Mouse (Mus musculus) midbrain, embryonic 14.5 days (tissue): ENCODE measurements at regions not wholly inside any gene's neighbourhood (a gene's known extent, or its start where the extent isn't known, plus 50 kb on each side); places are given as distances from the start of the nearest gene placed in this dataset.

Experiments
- ATAC-seq: fragments of 200-750 bp; cut with Nextera tagmentation; 2 replicates; pipeline ENCODE4 v1.8.0; 2017; ENCODE audit warnings: moderate number of reproducible peaks, moderate library complexity; ENCODE audit not compliant: low FRiP score, low TSS enrichment
- DNase-seq: peaks from one replicate; pipeline ENCODE4 v3.0.0-alpha.2; 2015
- H3K27ac ChIP-seq: fragments of 300-500 bp; sonication (generic); replicated peaks from 2 replicates; pipeline ENCODE4 v1.5.1; 2014; ENCODE audit warnings: mild to moderate bottlenecking, low read depth, low read length, moderate library complexity
- H3K27me3 ChIP-seq: fragments of 300-500 bp; sonication (generic); 2 replicates; pipeline ENCODE4 v1.6.1; 2014; ENCODE audit warnings: low read length, control low read depth, mixed read lengths; ENCODE audit not compliant: control insufficient read depth, insufficient read depth
- H3K36me3 ChIP-seq: fragments of 300-500 bp; sonication (generic); 2 replicates; pipeline ENCODE4 v1.6.1; 2014; ENCODE audit warnings: low read length, control low read depth; ENCODE audit not compliant: control insufficient read depth, insufficient read depth
- H3K4me1 ChIP-seq: fragments of 300-500 bp; sonication (generic); 2 replicates; pipeline ENCODE4 v1.6.1; 2014; ENCODE audit warnings: mild to moderate bottlenecking, antibody characterized with exemption, low read length, control low read depth; ENCODE audit not compliant: control insufficient read depth, insufficient read depth
- H3K4me2 ChIP-seq: fragments of 300-500 bp; sonication (generic); 2 replicates; pipeline ENCODE4 v1.6.1; 2014; ENCODE audit warnings: mild to moderate bottlenecking, low read length, moderate library complexity
- H3K4me3 ChIP-seq: fragments of 300-500 bp; sonication (generic); replicated peaks from 2 replicates; pipeline ENCODE4 v1.5.1; 2014; ENCODE audit warnings: low read depth, low read length
- H3K9ac ChIP-seq: fragments of 300-500 bp; sonication (generic); replicated peaks from 2 replicates; pipeline ENCODE4 v1.6.1; 2014; ENCODE audit warnings: mild to moderate bottlenecking, low read length, moderate library complexity
- H3K9me3 ChIP-seq: fragments of 300-500 bp; sonication (generic); 2 replicates; pipeline ENCODE4 v1.6.1; 2016; ENCODE audit warnings: low read length, control low read depth, mixed read lengths; ENCODE audit not compliant: control insufficient read depth
- WGBS: fragments of 180-500 bp; shearing (Covaris S2); extraction: QIAGEN DNeasy Blood & Tissue Kit; methylation state at CpG from one replicate; pipeline ENCODE4 v1.1.7; 2014; 5-methylcytosine and 5-hydroxymethylcytosine counted together

GRCm38 (mm10) chr8:73930344-73930743 lies 577.0 kb upstream of the Large1 start:
- ATAC-seq, result no peak
- WGBS, result 77% methylated on average over 1 of the region's 1 CpGs
- Histone ChIP-seq H3K9ac (no peak overlapping the region), H3K27ac (no peak overlapping the region), H3K9me3 (no peaks in the 10 kb centered on the region), H3K4me1 (no peaks in the 10 kb centered on the region), H3K4me2 (no peak overlapping the region), H3K27me3 (no peaks in the 10 kb centered on the region), H3K36me3 (no peaks in the 10 kb centered on the region), H3K4me3 (no peak overlapping the region)
- DNase-seq, result peak; percentile 11

- Histone ChIP-seq H3K9me3 (no peaks in the 10 kb centered on the region), H3K4me3 (no peak overlapping the region), H3K27me3 (no peaks in the 10 kb centered on the region), H3K36me3 (no peaks in the 10 kb centered on the region), H3K4me2 (no peak overlapping the region), H3K4me1 (no peaks in the 10 kb centered on the region), H3K27ac (no peak overlapping the region), H3K9ac (no peak overlapping the region)
- no peak for DNase-seq
- no peak for ATAC-seq
Measured at GRCm38 (mm10) chr8:73925515-73926241, 572.3 kb upstream of the Large1 start.

GRCm38 (mm10) chr8:73923181-73923580 lies 569.8 kb upstream of the Large1 start:
- H3K9me3 ChIP-seq, result no peaks in the 10 kb centered on the region
- no peaks in the 10 kb centered on the region for H3K36me3 ChIP-seq
- H3K27ac ChIP-seq, result no peak overlapping the region
- H3K4me1 ChIP-seq, result no peaks in the 10 kb centered on the region
- H3K27me3 ChIP-seq, result no peaks in the 10 kb centered on the region
- H3K4me2 ChIP-seq, result no peak overlapping the region
- WGBS, result 37% methylated on average over 3 of the region's 3 CpGs
- H3K4me3 ChIP-seq, result no peak overlapping the region
- DNase-seq (no peak), ATAC-seq (no peak)
- H3K9ac ChIP-seq, result no peak overlapping the region

- H3K4me1 ChIP-seq, result no peaks in the 10 kb centered on the region
- H3K27me3 ChIP-seq, result no peaks in the 10 kb centered on the region
- no peak for ATAC-seq
- no peak overlapping the region for H3K27ac ChIP-seq
- no peak overlapping the region for H3K9ac ChIP-seq
- no peaks in the 10 kb centered on the region for H3K36me3 ChIP-seq
- no peaks in the 10 kb centered on the region for H3K9me3 ChIP-seq
- WGBS, result 68% methylated on average over 2 of the region's 2 CpGs
- no peak for DNase-seq
- H3K4me2 ChIP-seq, result no peak overlapping the region
- no peak overlapping the region for H3K4me3 ChIP-seq
Measured at GRCm38 (mm10) chr8:73921158-73921557, 567.8 kb upstream of the Large1 start.

- no peaks in the 10 kb centered on the region for H3K4me1 ChIP-seq
- DNase-seq, result no peak
Measured at GRCm38 (mm10) chr8:73920564-73920963, 567.2 kb upstream of the Large1 start.

GRCm38 (mm10) chr8:73905071-73905470 lies 551.7 kb upstream of the Large1 start:
- ATAC-seq (no peak), DNase-seq (no peak)
- no peaks in the 10 kb centered on the region for H3K36me3 ChIP-seq
- no peaks in the 10 kb centered on the region for H3K4me1 ChIP-seq
- no peaks in the 10 kb centered on the region for H3K9me3 ChIP-seq
- H3K27ac ChIP-seq, result no peak overlapping the region
- no peak overlapping the region for H3K4me3 ChIP-seq
- no peak overlapping the region for H3K4me2 ChIP-seq
- no peaks in the 10 kb centered on the region for H3K27me3 ChIP-seq
- WGBS, result 79% methylated on average over 6 of the region's 6 CpGs
- no peak overlapping the region for H3K9ac ChIP-seq

More at GRCm38 (mm10) chr8:73920564-73920963, 567.2 kb upstream of the Large1 start:
- H3K27ac ChIP-seq, result no peak overlapping the region
- H3K9ac ChIP-seq, result no peak overlapping the region
- H3K4me3 ChIP-seq, result no peak overlapping the region
- no peaks in the 10 kb centered on the region for H3K36me3 ChIP-seq
- H3K27me3 ChIP-seq, result no peaks in the 10 kb centered on the region
- no peak overlapping the region for H3K4me2 ChIP-seq
- no peaks in the 10 kb centered on the region for H3K9me3 ChIP-seq
- no peak for ATAC-seq

- no peaks in the 10 kb centered on the region for H3K27me3 ChIP-seq
Measured at GRCm38 (mm10) chr8:73903838-73904237, 550.5 kb upstream of the Large1 start.

GRCm38 (mm10) chr8:73885976-73886375 lies 532.6 kb upstream of the Large1 start:
- H3K27ac ChIP-seq, result no peak overlapping the region
- no peaks in the 10 kb centered on the region for H3K9me3 ChIP-seq
- H3K9ac ChIP-seq, result no peak overlapping the region
- no peak overlapping the region for H3K4me3 ChIP-seq
- no peak for ATAC-seq
- H3K36me3 ChIP-seq, result no peaks in the 10 kb centered on the region
- H3K27me3 ChIP-seq, result no peaks in the 10 kb centered on the region
- H3K4me1 ChIP-seq, result no peaks in the 10 kb centered on the region
- no peak overlapping the region for H3K4me2 ChIP-seq
- 86% methylated on average over 2 of the region's 2 CpGs for WGBS
- no peak for DNase-seq

More at GRCm38 (mm10) chr8:73903838-73904237, 550.5 kb upstream of the Large1 start:
- Histone ChIP-seq H3K9ac (no peak overlapping the region), H3K4me2 (no peak overlapping the region), H3K9me3 (no peaks in the 10 kb centered on the region), H3K27ac (no peak overlapping the region), H3K4me3 (no peak overlapping the region), H3K4me1 (no peaks in the 10 kb centered on the region), H3K36me3 (no peaks in the 10 kb centered on the region)
- ATAC-seq, result no peak
- DNase-seq, result no peak
- WGBS, result 91% methylated on average over 3 of the region's 3 CpGs

- Histone ChIP-seq H3K36me3 (no peaks in the 10 kb centered on the region), H3K4me1 (no peaks in the 10 kb centered on the region), H3K4me2 (no peak overlapping the region), H3K27me3 (no peaks in the 10 kb centered on the region), H3K9ac (no peak overlapping the region), H3K4me3 (no peak overlapping the region), H3K27ac (no peak overlapping the region), H3K9me3 (no peaks in the 10 kb centered on the region)
- 73% methylated on average over 1 of the region's 1 CpGs for WGBS
- no peak for DNase-seq
- ATAC-seq, result no peak
Measured at GRCm38 (mm10) chr8:73881606-73882005, 528.3 kb upstream of the Large1 start.
